Mouse (Mus musculus) c-Kit-positive CD71-negative TER-119-negative erythroid progenitor cells, embryonic 14.5 days (primary cell): ENCODE data around the gene Med27.

Experiments
- DNase-seq: peaks from one replicate; pipeline ENCODE4 v3.0.0-alpha.2; 2013; ENCODE audit warnings: low read depth

Gene Med27

GRCm38 (mm10) chr2:29565570-29566433 is 219.2 kb downstream of the Med27 start:
- no peak for DNase-seq

- no peak for DNase-seq
These were observed 225.5 kb downstream of the Med27 start for GRCm38 (mm10) chr2:29571921-29572700.

- no peak for DNase-seq
These were observed 226.3 kb downstream of the Med27 start for GRCm38 (mm10) chr2:29572811-29573427.

DNA sequence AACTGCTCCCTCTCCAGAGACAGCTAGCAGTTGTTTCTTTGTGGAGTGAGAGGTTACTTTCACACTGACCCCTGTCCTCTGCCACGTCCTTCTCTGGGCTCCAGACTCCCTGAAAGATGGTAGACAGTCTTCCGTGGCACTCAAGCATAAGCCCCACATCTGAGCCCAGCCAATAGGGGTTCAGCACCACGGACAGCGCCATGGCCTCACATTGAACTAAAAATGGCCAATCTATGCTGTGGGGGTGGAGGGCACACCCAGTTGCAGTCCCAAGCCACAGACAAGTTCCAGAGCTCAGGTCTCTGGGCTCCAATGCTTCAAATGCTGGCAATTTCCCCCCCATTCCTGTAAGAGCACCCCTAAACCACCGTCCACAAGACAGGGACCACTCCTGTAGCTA is 227.0 kb downstream of the Med27 start:
- DNase-seq = peak; percentile 81

DNA sequence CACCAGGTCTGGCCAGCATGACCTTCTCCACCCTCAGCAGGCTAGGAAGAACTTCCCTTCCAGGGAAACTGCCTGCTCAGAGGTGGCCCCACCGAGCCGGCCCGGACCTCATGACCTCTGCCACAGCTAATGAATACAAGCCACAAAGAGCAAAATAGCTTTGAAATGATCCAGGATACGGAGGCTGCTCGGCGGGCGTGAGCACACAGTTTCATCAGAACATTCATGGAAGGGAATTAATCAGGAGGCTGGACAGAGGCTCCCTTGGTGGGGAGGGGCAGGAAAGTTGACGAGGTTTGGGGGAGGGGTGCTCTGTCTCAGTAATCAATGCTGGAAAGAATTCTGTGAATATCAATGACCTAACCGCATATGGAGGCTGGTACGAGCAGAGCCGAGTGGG is 227.6 kb downstream of the Med27 start:
- DNase-seq = no peak
